Mouse (Mus musculus): ENCODE data around the gene Ehhadh. TPM values are rescaled to one million over a fixed set of nuclear protein-coding genes. Genes with fewer than 3 reads are reported as not detected.

Gene Ehhadh
- polyA plus RNA-seq, 1 experiment = 3.8 TPM

DNA sequence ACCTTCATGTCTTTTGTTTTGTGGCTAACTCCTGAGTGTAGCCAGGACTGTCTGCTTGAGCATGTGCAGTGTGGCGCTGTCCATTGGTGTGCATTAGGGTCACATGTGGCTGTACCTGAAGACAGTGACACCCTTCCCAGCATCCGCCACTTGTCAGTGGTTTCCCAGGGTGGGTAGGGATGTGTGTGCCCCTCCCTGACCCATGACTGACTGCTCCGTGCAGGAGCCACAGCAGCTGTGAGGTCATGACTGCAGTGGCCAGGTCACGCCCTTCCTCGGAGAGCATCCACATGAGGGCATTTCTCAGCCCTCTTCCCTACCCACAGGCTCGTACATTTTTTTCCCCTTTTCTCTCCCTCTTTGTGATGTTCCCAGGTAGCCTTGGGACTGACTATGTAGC is 43.2 kb upstream of the Ehhadh start:
- WGBS = 77% methylated on average over 6 of the region's 6 CpGs
- Histone ChIP-seq H3K4me1 (ENCODE audit: control insufficient read depth, insufficient read depth, low read length) (no peaks in the 10 kb centered on the region; the same call in none of the 2 replicates), H3K4me3 (replicated peaks; ENCODE audit: insufficient read depth, low read depth, low read length) (no peak overlapping the region), H3K27ac (ENCODE audit: insufficient read depth, low read length) (no peak overlapping the region), H3K27me3 (ENCODE audit: control insufficient read depth, insufficient read depth, low read length) (no peaks in the 10 kb centered on the region)
- DNase-seq = no peak
- no peak for TF ChIP-seq POLR2A (IDR thresholded peaks at IDR 0.05; ENCODE audit: borderline replicate concordance, insufficient read depth, low read length)
- TF ChIP-seq CTCF (IDR thresholded peaks at IDR 0.05; ENCODE audit: borderline replicate concordance, insufficient read depth, low read depth, low read length) = no peak

DNA sequence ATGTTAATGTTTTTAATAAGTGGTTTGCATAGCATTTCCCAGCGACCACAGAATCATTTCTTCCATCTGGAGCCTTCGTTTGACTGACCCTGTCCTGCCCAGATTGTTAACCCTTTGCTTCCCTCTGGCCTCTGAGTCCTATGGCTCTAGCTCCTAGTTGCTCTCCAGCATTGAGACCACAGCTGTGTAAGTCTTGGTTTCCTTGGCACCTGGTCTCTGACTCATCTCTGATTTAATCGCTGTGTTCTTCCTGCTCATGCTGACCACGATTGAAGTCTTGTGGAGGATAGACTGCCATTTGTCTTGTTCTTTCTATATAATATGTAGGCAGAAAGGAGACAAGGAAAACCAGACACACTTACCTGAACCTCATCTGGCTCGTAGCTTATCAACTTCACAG is 42.1 kb upstream of the Ehhadh start:
- 31% methylated on average over 5 of the region's 5 CpGs for WGBS
- no peak overlapping the region for H3K27ac ChIP-seq (ENCODE audit: insufficient read depth, low read length)
- DNase-seq = no peak
- no peaks in the 10 kb centered on the region; the same call in none of the 2 replicates for H3K4me1 ChIP-seq (ENCODE audit: control insufficient read depth, insufficient read depth, low read length)
- TF ChIP-seq CTCF (IDR thresholded peaks at IDR 0.05; ENCODE audit: borderline replicate concordance, insufficient read depth, low read depth, low read length) (no peak), POLR2A (IDR thresholded peaks at IDR 0.05; ENCODE audit: borderline replicate concordance, insufficient read depth, low read length) (no peak)
- H3K27me3 ChIP-seq (ENCODE audit: control insufficient read depth, insufficient read depth, low read length) = no peaks in the 10 kb centered on the region
- H3K4me3 ChIP-seq (replicated peaks; ENCODE audit: insufficient read depth, low read depth, low read length) = no peak overlapping the region

DNA sequence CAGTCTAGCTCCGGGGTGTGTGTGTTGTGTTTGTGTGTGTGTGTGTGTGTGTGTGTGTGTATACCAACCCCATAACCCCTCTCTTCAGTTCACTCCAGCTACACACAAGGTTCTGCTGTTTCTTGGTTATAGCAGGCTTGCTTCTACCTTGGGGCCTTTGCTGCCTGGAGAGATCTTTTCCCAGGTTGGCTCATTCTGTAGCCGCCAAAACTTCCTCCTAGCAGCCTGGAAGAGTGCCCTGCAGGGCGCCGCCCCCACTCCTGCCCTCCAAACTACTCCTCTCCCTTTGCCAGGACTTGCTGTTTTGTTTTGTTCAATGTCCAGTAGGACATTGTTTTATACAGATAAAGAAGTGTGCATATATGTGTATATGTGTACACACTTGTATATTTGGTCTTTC is 40.0 kb upstream of the Ehhadh start:
- no peaks in the 10 kb centered on the region; the same call in none of the 2 replicates for H3K4me1 ChIP-seq (ENCODE audit: control insufficient read depth, insufficient read depth, low read length)
- TF ChIP-seq CTCF (IDR thresholded peaks at IDR 0.05; ENCODE audit: borderline replicate concordance, insufficient read depth, low read depth, low read length) (no peak), POLR2A (IDR thresholded peaks at IDR 0.05; ENCODE audit: borderline replicate concordance, insufficient read depth, low read length) (no peak)
- H3K27me3 ChIP-seq (ENCODE audit: control insufficient read depth, insufficient read depth, low read length) = no peaks in the 10 kb centered on the region
- WGBS = 41% methylated on average over 4 of the region's 4 CpGs
- H3K27ac ChIP-seq (ENCODE audit: insufficient read depth, low read length) = no peak overlapping the region
- no peak overlapping the region for H3K4me3 ChIP-seq (replicated peaks; ENCODE audit: insufficient read depth, low read depth, low read length)
- DNase-seq = no peak

DNA sequence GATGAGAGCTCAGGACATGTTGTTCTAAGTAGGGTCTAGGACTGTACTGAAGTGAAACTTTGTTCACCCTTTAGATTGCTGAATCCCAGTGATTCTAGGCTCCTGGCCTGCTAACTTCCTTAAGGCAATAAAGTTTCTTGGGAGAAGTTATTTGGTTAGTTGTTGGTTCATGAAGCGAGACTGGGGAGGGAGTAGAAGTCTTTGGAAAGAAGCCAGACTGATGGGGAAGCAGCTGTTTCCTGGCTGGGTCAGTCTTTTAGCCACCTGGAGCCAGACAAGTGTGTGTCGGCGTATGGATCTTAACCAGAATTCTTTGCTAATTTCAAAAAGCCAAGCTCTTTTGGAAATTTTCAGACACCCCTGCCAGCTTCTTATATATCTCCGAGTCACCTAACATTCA is 39.5 kb upstream of the Ehhadh start:
- no peak overlapping the region for H3K27ac ChIP-seq (ENCODE audit: insufficient read depth, low read length)
- WGBS = 59% methylated on average over 4 of the region's 4 CpGs
- no peaks in the 10 kb centered on the region; the same call in none of the 2 replicates for H3K4me1 ChIP-seq (ENCODE audit: control insufficient read depth, insufficient read depth, low read length)
- no peak for TF ChIP-seq CTCF (IDR thresholded peaks at IDR 0.05; ENCODE audit: borderline replicate concordance, insufficient read depth, low read depth, low read length)
- H3K4me3 ChIP-seq (replicated peaks; ENCODE audit: insufficient read depth, low read depth, low read length) = no peak overlapping the region
- no peaks in the 10 kb centered on the region for H3K27me3 ChIP-seq (ENCODE audit: control insufficient read depth, insufficient read depth, low read length)
- no peak for DNase-seq

DNA sequence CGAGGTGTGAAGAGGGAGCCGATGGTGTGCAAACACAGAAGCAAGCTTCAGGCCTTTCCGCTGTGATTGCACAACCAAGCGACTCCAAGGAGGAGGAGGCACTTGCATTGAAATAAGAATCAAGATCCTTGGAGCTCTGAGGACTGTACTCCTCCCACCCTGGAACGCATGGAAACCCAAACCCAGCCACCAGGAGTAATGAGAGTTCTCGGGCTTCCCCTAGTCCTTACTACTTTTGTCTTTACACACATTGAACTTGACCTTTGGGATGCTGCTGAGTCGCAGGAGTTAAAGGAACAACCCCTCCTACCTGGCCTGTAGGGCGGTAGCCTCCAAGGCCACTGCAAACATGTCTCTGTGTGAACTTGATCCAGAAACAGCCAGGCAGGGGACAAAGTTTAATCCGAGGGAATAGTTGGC is 38.0 kb upstream of the Ehhadh start:
- DNase-seq = no peak
- no peaks in the 10 kb centered on the region; the same call in none of the 2 replicates for H3K4me1 ChIP-seq (ENCODE audit: control insufficient read depth, insufficient read depth, low read length)
- TF ChIP-seq POLR2A (IDR thresholded peaks at IDR 0.05; ENCODE audit: borderline replicate concordance, insufficient read depth, low read length) (no peak), CTCF (IDR thresholded peaks at IDR 0.05; ENCODE audit: borderline replicate concordance, insufficient read depth, low read depth, low read length) (no peak)
- no peak overlapping the region for H3K4me3 ChIP-seq (replicated peaks; ENCODE audit: insufficient read depth, low read depth, low read length)
- H3K27ac ChIP-seq (ENCODE audit: insufficient read depth, low read length) = no peak overlapping the region
- 75% methylated on average over 9 of the region's 9 CpGs for WGBS
- H3K27me3 ChIP-seq (ENCODE audit: control insufficient read depth, insufficient read depth, low read length) = no peaks in the 10 kb centered on the region

DNA sequence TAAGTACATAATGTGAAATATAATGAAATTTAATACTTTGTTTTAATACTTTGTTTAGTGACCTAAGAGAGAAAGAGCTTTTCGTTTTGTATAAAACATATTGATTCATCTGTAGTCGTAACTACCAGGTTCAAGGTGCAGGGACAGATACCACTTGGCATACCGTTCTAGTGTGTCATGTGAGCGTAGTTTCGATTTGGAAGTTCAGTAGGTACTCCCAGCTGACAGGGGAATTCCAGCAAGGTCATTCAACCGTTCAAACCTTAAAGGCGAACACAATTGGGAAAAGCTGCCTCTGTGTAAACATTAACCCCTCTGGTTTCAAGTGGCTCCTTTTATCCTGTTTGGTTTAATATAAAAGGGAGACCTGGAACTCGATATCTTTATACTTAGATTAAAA is 31.0 kb upstream of the Ehhadh start:
- no peak overlapping the region for H3K4me3 ChIP-seq (replicated peaks; ENCODE audit: insufficient read depth, low read depth, low read length)
- H3K4me1 ChIP-seq (ENCODE audit: control insufficient read depth, insufficient read depth, low read length) = no peaks in the 10 kb centered on the region; the same call in 1 of the 2 replicates
- DNase-seq = no peak
- H3K27ac ChIP-seq (ENCODE audit: insufficient read depth, low read length) = no peak overlapping the region
- WGBS = 47% methylated on average over 8 of the region's 8 CpGs
- no peaks in the 10 kb centered on the region for H3K27me3 ChIP-seq (ENCODE audit: control insufficient read depth, insufficient read depth, low read length)
- TF ChIP-seq CTCF (IDR thresholded peaks at IDR 0.05; ENCODE audit: borderline replicate concordance, insufficient read depth, low read depth, low read length) (no peak), POLR2A (IDR thresholded peaks at IDR 0.05; ENCODE audit: borderline replicate concordance, insufficient read depth, low read length) (no peak)

DNA sequence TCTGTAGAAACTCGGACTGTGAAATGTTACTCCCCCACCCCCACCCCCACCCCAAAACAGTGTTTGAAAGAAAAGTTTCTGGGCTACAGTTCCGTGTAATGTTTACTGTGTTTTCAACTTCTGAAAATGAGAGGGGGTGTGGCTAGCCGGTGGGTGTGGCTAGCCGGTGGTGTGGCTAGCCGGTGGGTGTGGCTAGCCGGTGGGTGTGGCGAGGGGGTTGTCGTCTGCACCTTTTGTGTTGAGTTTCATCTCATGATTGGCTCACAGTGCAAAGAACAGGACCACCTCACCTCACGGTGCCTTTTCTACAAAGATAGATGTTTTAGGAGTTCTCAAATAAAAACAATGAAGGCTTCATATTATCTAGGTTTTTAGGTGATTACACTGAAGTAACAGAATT is 30.5 kb upstream of the Ehhadh start:
- 47% methylated on average over 9 of the region's 9 CpGs for WGBS
- DNase-seq = peak in 1 of 2 experiments; percentile 4
- TF ChIP-seq POLR2A (IDR thresholded peaks at IDR 0.05; ENCODE audit: borderline replicate concordance, insufficient read depth, low read length) = no peak
- no peak for TF ChIP-seq CTCF (IDR thresholded peaks at IDR 0.05; ENCODE audit: borderline replicate concordance, insufficient read depth, low read depth, low read length)
- no peak overlapping the region for H3K4me3 ChIP-seq (replicated peaks; ENCODE audit: insufficient read depth, low read depth, low read length)
- no peaks in the 10 kb centered on the region; the same call in 1 of the 2 replicates for H3K4me1 ChIP-seq (ENCODE audit: control insufficient read depth, insufficient read depth, low read length)
- no peak overlapping the region for H3K27ac ChIP-seq (ENCODE audit: insufficient read depth, low read length)
- H3K27me3 ChIP-seq (ENCODE audit: control insufficient read depth, insufficient read depth, low read length) = no peaks in the 10 kb centered on the region

DNA sequence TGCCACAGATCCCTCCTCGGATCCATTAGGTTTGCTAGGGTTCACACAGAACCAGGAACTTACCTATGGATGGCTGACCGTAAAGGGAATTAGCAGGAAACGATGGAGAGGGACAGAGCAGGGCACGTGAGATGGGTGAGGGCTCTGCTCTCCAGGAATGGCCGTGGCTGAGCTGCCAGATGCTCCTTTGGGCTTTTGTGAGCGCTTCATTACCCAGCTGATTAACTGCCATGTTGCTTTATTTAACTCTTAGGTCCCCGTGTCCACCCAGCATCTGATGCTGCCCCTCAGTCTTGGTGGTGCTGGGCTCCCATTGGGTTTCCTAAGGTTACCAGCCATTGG is 28.0 kb upstream of the Ehhadh start:
- Histone ChIP-seq H3K4me1 (ENCODE audit: control insufficient read depth, insufficient read depth, low read length) (no peaks in the 10 kb centered on the region; the same call in 1 of the 2 replicates), H3K27me3 (ENCODE audit: control insufficient read depth, insufficient read depth, low read length) (no peaks in the 10 kb centered on the region), H3K27ac (ENCODE audit: insufficient read depth, low read length) (no peak overlapping the region), H3K4me3 (replicated peaks; ENCODE audit: insufficient read depth, low read depth, low read length) (no peak overlapping the region)
- WGBS = 25% methylated on average over 7 of the region's 7 CpGs
- no peak for DNase-seq
- TF ChIP-seq POLR2A (IDR thresholded peaks at IDR 0.05; ENCODE audit: borderline replicate concordance, insufficient read depth, low read length) = no peak
- TF ChIP-seq CTCF (IDR thresholded peaks at IDR 0.05; ENCODE audit: borderline replicate concordance, insufficient read depth, low read depth, low read length) = no peak
